Comparison of ENCODE assay signal across 8 mouse cellular contexts in the genomic region with DNA sequence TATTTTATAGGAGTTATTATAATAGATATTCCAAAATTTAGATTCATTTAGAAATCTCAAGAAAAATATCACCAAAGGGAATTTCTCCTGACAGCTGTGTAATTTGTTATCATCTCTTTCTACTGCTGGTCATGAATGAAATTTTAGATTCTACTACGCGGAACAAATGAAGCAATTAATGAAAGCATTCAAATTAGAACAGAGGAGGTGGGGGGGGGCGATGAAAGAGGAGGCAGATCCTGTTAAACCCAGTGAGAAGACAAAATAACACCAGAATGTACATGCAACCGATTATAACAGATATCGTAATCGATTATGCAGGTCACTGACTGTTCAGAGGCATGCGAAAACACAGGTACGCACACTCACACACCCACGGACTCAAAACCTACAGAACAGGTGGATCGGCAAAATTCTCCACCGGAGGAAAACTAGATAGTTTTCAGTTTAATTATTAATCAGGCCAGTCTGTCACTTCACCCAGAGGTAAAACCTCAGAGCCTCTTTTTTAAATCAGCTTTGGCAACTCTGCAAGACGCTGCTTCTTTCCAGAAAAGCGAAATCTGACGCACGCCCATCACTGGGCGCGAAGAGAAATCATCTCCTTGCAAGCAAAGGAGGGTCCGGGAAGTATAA. TPM values are rescaled to one million over a fixed set of nuclear protein-coding genes. Genes with fewer than 3 reads are reported as not detected.
DNase-seq lines count a peak whose midpoint lies in the region; ATAC-seq and TF ChIP-seq lines count a peak whose summit lies in the region.

No protein-coding gene starts in this region.

- DNase-seq in lung, embryonic 14.5 days = peak; percentile 42
- DNase-seq in lung, postnatal 4 days = no peak
- peak; percentile 53 for DNase-seq in induced T-regulatory cell, adult 2 months (ENCODE audit: low read depth)
- DNase-seq in embryo, embryonic 11 days = no peak
- no peak for DNase-seq in left cerebral cortex, adult 8-10 months (ENCODE audit: low spot score in 2 of 2)
- no peak for DNase-seq in thymus, postnatal 36 days

- TF ChIP-seq POLR2A in cortical plate, adult 2 months (IDR thresholded peaks at IDR 0.05; ENCODE audit: extremely low read depth, insufficient read depth, low read length) = no peak

- 3% methylated on average over 18 of the region's 18 CpGs for WGBS in lung, embryonic 14.5 days
- WGBS in macrophage (ENCODE audit: missing documents) = 16% methylated on average over 18 of the region's 18 CpGs

- H3K9ac ChIP-seq in lung, embryonic 14.5 days = peak overlapping the region; percentile 68

- no peak for TF ChIP-seq CTCF in lung, embryonic 14.5 days (IDR thresholded peaks at IDR 0.05; ENCODE audit: low read depth)
- no peak for TF ChIP-seq CTCF in cortical plate, adult 2 months (IDR thresholded peaks at IDR 0.05; ENCODE audit: extremely low read depth, insufficient read depth, low read length)

- H3K4me1 ChIP-seq in lung, embryonic 14.5 days (ENCODE audit: insufficient read depth) = no peaks in the 10 kb centered on the region
- H3K4me1 ChIP-seq in cortical plate, adult 2 months (ENCODE audit: control insufficient read depth, insufficient read depth, low read length) = no peaks in the 10 kb centered on the region; the same call in 1 of the 2 replicates

- no peaks in the 10 kb centered on the region for H3K27me3 ChIP-seq in lung, embryonic 14.5 days (ENCODE audit: insufficient read depth, low read length)

- H3K27ac ChIP-seq in lung, embryonic 14.5 days (ENCODE audit: low read depth) = peak overlapping the region; percentile 32
- no peak overlapping the region for H3K27ac ChIP-seq in cortical plate, adult 2 months (ENCODE audit: insufficient read depth, low read length)
- H3K27ac ChIP-seq in macrophage = peak overlapping the region; percentile 62

- peak overlapping the region; percentile 72 for H3K4me3 ChIP-seq in lung, embryonic 14.5 days (ENCODE audit: low read depth, low read length)
- H3K4me3 ChIP-seq in cortical plate, adult 2 months (ENCODE audit: insufficient read depth, low read length) = peak overlapping the region; percentile 68
- peak overlapping the region; percentile 87 for H3K4me3 ChIP-seq in macrophage (ENCODE audit: inconsistent target)

- no peak for ATAC-seq in lung, embryonic 14.5 days (ENCODE audit: insufficient read depth)

- peaks cover 57% of the 10 kb centered on the region for H3K79me2 ChIP-seq in macrophage (ENCODE audit: inconsistent target)

- no peaks in the 10 kb centered on the region for H3K36me3 ChIP-seq in lung, embryonic 14.5 days (ENCODE audit: insufficient read depth)
- H3K36me3 ChIP-seq in macrophage (ENCODE audit: inconsistent target) = no peaks in the 10 kb centered on the region

- peak overlapping the region; percentile 92 for H3K4me2 ChIP-seq in lung, embryonic 14.5 days

- no peaks in the 10 kb centered on the region for H3K9me3 ChIP-seq in lung, embryonic 14.5 days (ENCODE audit: low read depth, low read length)

RNA-seq across cellular contexts. Expression of a gene that starts 0.8 kb away (rescaled TPM):
- polyA plus RNA-seq in lung, embryonic 14.5 days (2014; fragmentation: Nextera tagmentation; extraction: Ambion mirVana) = 8.3 and 8.8 TPM in 2 replicates
- polyA plus RNA-seq in cortical plate, adult 2 months (2012; rRNA removed) = 6.8 and 7.5 TPM in 2 replicates
- 100 to 1,000 TPM in 18 of 26 experiments, 10 to 100 TPM in 8; 22.8 to 344 (median 153) TPM for total RNA-seq in macrophage (2018; cell fraction: chromatin; rRNA removed)
- total RNA-seq in macrophage (2018; cell fraction: cytosol; rRNA removed) = 10 to 100 TPM; 18.9 to 91.9 (median 49.2) TPM
- 100 to 1,000 TPM in 14 of 26 experiments, 10 to 100 TPM in 12; 28.9 to 238 (median 118) TPM for total RNA-seq in macrophage (2018; cell fraction: nucleus; rRNA removed)
- polyA plus RNA-seq in macrophage (2018) = 13.7 to 42.1 TPM (median 34.1 TPM) in 3 replicates
- 10 to 100 TPM; 26.5 to 34.1 (median 28.6) TPM for total RNA-seq in left cerebral cortex, adult 8-10 months (2022)

Comparison
In these comparisons a context has a peak if more than half of its experiments do, and no peak if none do; other contexts are left out.
1. DNase-seq: peak in lung, embryonic 14.5 days (single experiment) and induced T-regulatory cell, adult 2 months (single experiment); none in lung, postnatal 4 days (0 of 2), embryo, embryonic 11 days (single experiment), left cerebral cortex, adult 8-10 months (0 of 2) and thymus, postnatal 36 days (0 of 2).
2. Peak in every context shown above with its lines, with median percentiles within 50 percentile points of each other: H3K4me3 ChIP-seq.